Mouse (Mus musculus) retina, postnatal 7 days (tissue): ENCODE data around the gene F830045P16Rik.
A peak's percentile ranks its signal among the peaks of the same experiment; 100 is the strongest.
"Not testable (repeated sequence)": the region's sequence is repeated elsewhere in the genome, so short reads cannot be mapped to it uniquely, and the experiment has no call there.

ENCODE experiments used
- DNase-seq: peaks from one replicate; pipeline ENCODE4 v3.0.0-alpha.2; 2012; ENCODE audit warnings: low read depth, low spot score

The F830045P16Rik gene

DNA sequence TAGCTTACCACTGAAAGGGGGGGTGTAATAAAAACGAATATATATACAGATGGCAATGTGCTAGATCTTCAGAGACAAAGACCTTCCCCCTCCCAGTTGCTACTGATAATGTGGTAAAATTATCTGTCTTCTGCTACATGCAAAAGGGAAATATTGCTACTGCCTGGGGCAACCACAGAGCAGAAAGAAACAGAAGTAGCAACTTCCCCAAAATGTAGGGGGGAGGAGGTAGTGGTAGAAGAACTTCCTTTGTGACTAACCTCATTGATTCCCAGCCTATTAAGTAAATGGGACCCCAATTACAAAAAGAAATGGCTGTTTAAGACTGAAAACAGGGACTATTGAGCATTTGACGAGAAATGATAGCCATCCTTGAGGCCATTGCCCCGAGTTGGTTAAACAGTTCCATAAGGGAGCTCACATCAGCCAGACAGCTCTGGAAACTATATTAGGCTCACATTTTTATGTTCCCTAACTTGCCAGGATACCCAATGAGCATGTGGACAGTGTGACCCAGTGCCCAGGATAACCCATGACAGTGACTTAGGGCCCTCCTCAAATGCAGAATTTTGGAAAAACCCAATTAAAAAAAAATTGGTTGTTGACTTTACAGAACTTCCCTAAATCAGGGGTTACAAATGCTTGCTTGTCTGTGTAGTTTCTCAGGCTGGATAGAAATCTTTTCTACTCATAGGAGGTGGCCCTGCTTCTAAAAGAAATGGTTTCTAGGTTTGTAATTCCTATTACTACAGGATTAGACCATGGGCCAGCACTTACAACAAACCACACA, 46.7 kb downstream of the F830045P16Rik start:
- no peak for DNase-seq

DNA sequence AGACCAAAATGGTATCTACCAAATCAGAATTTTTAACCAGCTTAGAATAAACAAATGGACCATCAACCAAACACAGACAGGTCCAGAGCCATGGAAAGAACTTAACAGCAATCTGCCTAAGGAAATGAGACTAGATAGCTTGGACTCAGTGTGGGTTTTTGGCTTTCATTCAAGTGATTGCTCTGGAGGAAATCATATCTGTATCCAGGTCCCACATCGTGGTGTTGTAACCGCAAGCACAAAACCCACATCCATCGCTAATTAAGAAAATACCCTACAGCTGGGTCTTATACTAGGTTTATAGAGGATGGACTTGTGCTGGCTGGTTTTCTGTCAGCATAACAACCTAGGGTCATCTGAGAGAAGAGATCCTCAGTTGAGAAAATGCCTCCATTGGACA, 53.3 kb downstream of the F830045P16Rik start:
- no peak for DNase-seq

DNA sequence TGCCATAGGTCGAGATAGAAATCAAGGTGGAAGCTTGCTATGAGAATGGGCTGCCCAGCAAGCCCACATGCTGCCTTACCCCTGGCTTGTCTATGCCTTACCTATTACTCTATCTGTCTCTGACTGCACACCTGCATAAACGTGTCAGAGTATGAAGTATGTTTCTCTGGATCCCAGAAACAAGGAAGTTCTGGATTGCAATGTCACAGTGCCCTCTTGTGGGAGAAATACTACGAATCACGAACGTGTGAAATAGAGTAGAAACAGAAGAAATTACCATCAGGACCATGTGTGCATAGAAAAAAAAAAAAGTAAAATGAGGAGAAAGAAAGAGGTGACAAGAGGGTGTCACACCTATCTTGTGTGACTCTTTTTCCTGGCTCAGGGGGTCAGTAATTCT, 64.5 kb downstream of the F830045P16Rik start:
- peak; percentile 28 for DNase-seq

DNA sequence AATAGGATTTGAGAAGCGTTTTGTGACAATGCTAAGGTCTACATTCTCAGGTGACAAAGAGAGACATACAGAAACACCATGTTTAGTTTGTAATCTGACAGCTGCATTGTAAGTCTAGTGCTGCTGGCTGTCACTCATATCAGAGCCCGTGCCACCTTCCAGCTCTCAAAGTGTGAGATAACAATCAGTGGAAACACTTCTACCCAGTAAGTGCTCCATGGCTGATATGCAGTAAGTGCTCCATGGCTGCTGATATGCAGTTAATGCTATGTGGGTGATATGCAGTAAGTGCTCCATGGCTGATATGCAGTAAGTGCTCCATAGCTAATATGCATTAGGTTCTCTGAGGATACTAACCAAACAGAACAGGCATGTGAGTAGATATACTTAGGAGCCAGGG, 65.6 kb downstream of the F830045P16Rik start:
- no peak for DNase-seq

DNA sequence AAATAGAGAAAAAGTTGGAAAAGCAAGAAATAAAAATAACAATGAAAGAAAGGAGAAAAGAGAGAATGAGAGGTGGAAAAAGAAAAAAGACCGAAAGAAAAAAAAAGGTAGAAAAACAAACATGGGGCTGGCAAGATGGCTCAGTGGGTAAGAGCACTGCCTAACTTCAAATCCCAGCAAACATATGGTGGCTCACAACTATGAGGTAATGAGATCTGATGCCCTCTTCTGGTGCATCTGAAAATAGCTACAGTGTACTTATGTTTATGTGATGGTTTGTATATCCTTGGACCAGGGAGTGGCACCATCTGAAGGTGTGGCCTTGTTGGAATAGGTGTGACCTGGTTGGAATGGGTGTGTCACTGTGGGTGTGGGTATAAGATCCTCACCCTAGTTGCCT, 97.6 kb downstream of the F830045P16Rik start:
- DNase-seq, result not testable (repeated sequence)

DNA sequence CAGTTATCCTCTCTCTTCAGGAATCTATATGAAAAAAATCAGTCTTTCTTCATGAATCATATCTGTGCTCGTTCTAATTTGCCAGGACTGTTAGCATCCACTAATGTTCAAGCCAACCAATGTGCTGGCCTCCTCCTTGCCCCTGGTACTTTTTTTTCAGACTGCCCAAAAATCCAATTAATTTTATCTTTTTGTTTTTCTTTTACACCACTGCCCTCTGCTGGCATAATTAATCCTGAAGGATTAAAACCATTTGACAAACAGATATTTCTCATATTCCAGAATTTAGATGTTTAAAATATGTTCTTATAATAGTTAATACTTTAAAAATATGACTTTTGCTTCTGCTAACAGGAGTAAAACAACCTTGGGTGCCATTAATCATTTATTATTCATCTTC, 101.2 kb downstream of the F830045P16Rik start:
- no peak for DNase-seq

GRCm38 (mm10) chr2:129423741-129424140, 112.7 kb downstream of the F830045P16Rik start:
- no peak for DNase-seq

GRCm38 (mm10) chr2:129420897-129421561, 115.4 kb downstream of the F830045P16Rik start:
- no peak for DNase-seq

- DNase-seq, result no peak
Observed at GRCm38 (mm10) chr2:129419361-129419880, 117.0 kb downstream of the F830045P16Rik start.

GRCm38 (mm10) chr2:129414593-129414992, 121.8 kb downstream of the F830045P16Rik start:
- DNase-seq, result no peak

DNA sequence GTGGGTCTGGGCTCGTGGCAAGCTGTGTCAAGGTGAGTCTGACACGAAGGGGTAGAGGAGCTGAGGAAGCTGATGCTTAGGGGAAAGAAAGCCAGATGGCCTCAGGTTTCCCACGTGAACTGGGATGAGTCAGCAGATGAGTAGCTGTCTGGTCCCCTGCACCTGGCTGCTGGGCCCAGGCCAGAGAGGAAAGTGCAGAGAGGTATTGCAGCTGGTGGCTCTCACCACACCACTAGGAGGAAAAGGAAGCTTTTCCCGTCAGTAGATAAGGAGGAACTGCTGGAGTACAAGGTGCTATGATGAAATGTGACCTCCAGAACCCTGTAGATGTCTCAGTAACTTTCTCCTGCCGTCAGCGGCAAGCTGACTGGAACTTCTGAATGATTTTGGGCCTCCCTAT, 122.9 kb downstream of the F830045P16Rik start:
- DNase-seq, result no peak

DNA sequence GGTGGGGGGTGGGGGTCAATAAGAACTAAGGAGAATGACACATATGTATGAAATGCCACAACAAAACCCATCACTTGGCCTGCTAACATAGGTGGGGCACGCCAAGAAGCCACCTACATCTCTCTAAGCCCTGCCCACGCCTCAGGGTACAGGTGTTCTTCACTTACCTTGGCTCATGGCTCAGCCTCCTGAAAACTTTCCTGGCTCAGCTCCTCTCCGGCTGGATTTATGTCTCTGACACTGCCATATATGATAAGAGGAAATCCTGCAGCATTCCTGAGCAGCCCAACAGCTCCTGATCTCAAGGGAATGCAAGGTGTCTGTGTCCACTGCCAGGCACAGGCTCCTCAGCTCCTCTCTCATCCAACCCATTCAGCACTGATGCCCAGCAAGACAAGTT, 124.8 kb downstream of the F830045P16Rik start:
- no peak for DNase-seq

GRCm38 (mm10) chr2:129410344-129410743, 126.1 kb downstream of the F830045P16Rik start:
- DNase-seq, result no peak

GRCm38 (mm10) chr2:129408476-129408875, 127.9 kb downstream of the F830045P16Rik start:
- DNase-seq, result peak; percentile 49
